ENCODE assay signal across 8 mouse cellular contexts in genomic region chr11:32138614-32138964, GRCm38 (mm10).
DNase-seq lines count a peak whose midpoint lies in the region; ATAC-seq lines count a peak whose summit lies in the region.

No protein-coding gene starts in this region.

- no peaks in the 10 kb centered on the region for H3K9me3 ChIP-seq in hindbrain, embryonic 14.5 days (ENCODE audit: control insufficient read depth, low read length)
- H3K9me3 ChIP-seq in midbrain, embryonic 16.5 days (replicated peaks; ENCODE audit: control insufficient read depth, low read length, poor library complexity, severe bottlenecking): no peaks in the 10 kb centered on the region

- H3K4me2 ChIP-seq in hindbrain, embryonic 14.5 days (replicated peaks): 0 out of 2 replicates have a peak overlapping the region, but pooled peaks have one; percentile 5
- H3K4me2 ChIP-seq in midbrain, embryonic 16.5 days (ENCODE audit: low read length): no peak overlapping the region

- H3K4me1 ChIP-seq in hindbrain, embryonic 14.5 days (replicated peaks; ENCODE audit: control insufficient read depth, insufficient read depth, low read length): peaks cover 31% of the 10 kb centered on the region
- peaks cover 28% of the 10 kb centered on the region for H3K4me1 ChIP-seq in midbrain, embryonic 16.5 days (ENCODE audit: control insufficient read depth, insufficient read depth, low read length)

- WGBS in hindbrain, embryonic 14.5 days: 8% methylated on average over 9 of the region's 9 CpGs
- 17% methylated on average over 9 of the region's 9 CpGs for WGBS in midbrain, embryonic 16.5 days

- no peak; the same call in 1 of the 2 replicates for ATAC-seq in hindbrain, embryonic 14.5 days (ENCODE audit: low FRiP score)
- peak; percentile 50; the same call in 1 of the 2 replicates for ATAC-seq in midbrain, embryonic 16.5 days

- peak overlapping the region; percentile 36 for H3K9ac ChIP-seq in hindbrain, embryonic 14.5 days
- H3K9ac ChIP-seq in midbrain, embryonic 16.5 days (ENCODE audit: low read depth, low read length): 0 out of 2 replicates have a peak overlapping the region, but pooled peaks have one; percentile 7

- H3K4me3 ChIP-seq in hindbrain, embryonic 14.5 days (replicated peaks; ENCODE audit: low read length): no peak overlapping the region
- no peak overlapping the region for H3K4me3 ChIP-seq in midbrain, embryonic 16.5 days (ENCODE audit: low read depth, low read length)

- H3K36me3 ChIP-seq in hindbrain, embryonic 14.5 days (replicated peaks; ENCODE audit: control insufficient read depth, insufficient read depth): no peaks in the 10 kb centered on the region
- no peaks in the 10 kb centered on the region for H3K36me3 ChIP-seq in midbrain, embryonic 16.5 days (ENCODE audit: control insufficient read depth, insufficient read depth, low read length)

- peak; percentile 19 for DNase-seq in embryo, embryonic 11 days
- no peak for DNase-seq in embryo, embryonic 9.5 days (ENCODE audit: extremely low spot score)
- no peak for DNase-seq in hindbrain, embryonic 14.5 days (ENCODE audit: low spot score)
- peak; percentile 43 to 62 for DNase-seq in kidney, postnatal 4 days
- no peak for DNase-seq in testis, postnatal 10 days (ENCODE audit: low spot score)
- no peak for DNase-seq in heart, adult 18-20 months
- no peak for DNase-seq in MN1 (ENCODE audit: low spot score)

- H3K27ac ChIP-seq in hindbrain, embryonic 14.5 days: peak overlapping the region; percentile 43
- H3K27ac ChIP-seq in midbrain, embryonic 16.5 days (ENCODE audit: low read length): peak overlapping the region; percentile 48

- H3K27me3 ChIP-seq in hindbrain, embryonic 14.5 days (ENCODE audit: control insufficient read depth, insufficient read depth, low read length): no peaks in the 10 kb centered on the region
- no peaks in the 10 kb centered on the region for H3K27me3 ChIP-seq in midbrain, embryonic 16.5 days (ENCODE audit: control insufficient read depth, insufficient read depth, low read depth, low read length)

Comparison
In these comparisons a context has a peak if more than half of its experiments do, and no peak if none do; other contexts are left out.
1. DNase-seq: peak in embryo, embryonic 11 days (single experiment) and kidney, postnatal 4 days (2 of 2); none in embryo, embryonic 9.5 days (single experiment), hindbrain, embryonic 14.5 days (single experiment), testis, postnatal 10 days (single experiment), heart, adult 18-20 months (0 of 2) and MN1 (single experiment).